Mouse (Mus musculus) neural tube, embryonic 12.5 days (tissue): ENCODE measurements around the gene Trub2. TPM values are rescaled to one million over a fixed set of nuclear protein-coding genes. Genes with fewer than 3 reads are reported as not detected.

ENCODE experiments used
- ATAC-seq: fragments of 200-750 bp; cut with Nextera tagmentation; 2 replicates; pipeline ENCODE4 v1.8.0; 2017; ENCODE audit warnings: low read depth, mild to moderate bottlenecking, moderate TSS enrichment, moderate library complexity; ENCODE audit not compliant: low FRiP score
- H3K27ac ChIP-seq: fragments of 300-500 bp; sonication (generic); 2 replicates; pipeline ENCODE4 v1.5.1; 2016
- H3K27me3 ChIP-seq: fragments of 300-500 bp; sonication (generic); replicated peaks from 2 replicates; pipeline ENCODE4 v1.6.1; 2016; ENCODE audit warnings: mild to moderate bottlenecking
- H3K36me3 ChIP-seq: fragments of 300-500 bp; sonication (generic); 2 replicates; pipeline ENCODE4 v1.6.1; 2016; ENCODE audit warnings: mild to moderate bottlenecking
- H3K4me1 ChIP-seq: fragments of 300-500 bp; sonication (generic); 2 replicates; pipeline ENCODE4 v1.6.1; 2016
- H3K4me2 ChIP-seq: fragments of 300-500 bp; sonication (generic); replicated peaks from 2 replicates; pipeline ENCODE4 v1.6.1; 2016; ENCODE audit warnings: mild to moderate bottlenecking
- H3K4me3 ChIP-seq: fragments of 300-500 bp; sonication (generic); 2 replicates; pipeline ENCODE4 v1.5.1; 2016
- H3K9ac ChIP-seq: fragments of 300-500 bp; sonication (generic); 2 replicates; pipeline ENCODE4 v1.6.1; 2016; ENCODE audit warnings: mild to moderate bottlenecking
- H3K9me3 ChIP-seq: fragments of 300-500 bp; sonication (generic); 2 replicates; pipeline ENCODE4 v1.6.1; 2016; ENCODE audit warnings: mild to moderate bottlenecking
- WGBS: fragments of 180-500 bp; shearing (Covaris S2); methylation state at CpG from one replicate; pipeline ENCODE4 v1.1.7; 2016; 5-methylcytosine and 5-hydroxymethylcytosine counted together
- polyA plus RNA-seq: library from polyadenylated mRNA; unstranded; fragments of >200 nt; fragmentation: Nextera tagmentation; extraction: Ambion mirVana; gene quantifications from 2 replicates; pipeline ENCODE4 v1.2.1, GENCODE M21; 2016

Trub2 gene
- 44.4 and 44.7 TPM in 2 replicates for polyA plus RNA-seq

DNA sequence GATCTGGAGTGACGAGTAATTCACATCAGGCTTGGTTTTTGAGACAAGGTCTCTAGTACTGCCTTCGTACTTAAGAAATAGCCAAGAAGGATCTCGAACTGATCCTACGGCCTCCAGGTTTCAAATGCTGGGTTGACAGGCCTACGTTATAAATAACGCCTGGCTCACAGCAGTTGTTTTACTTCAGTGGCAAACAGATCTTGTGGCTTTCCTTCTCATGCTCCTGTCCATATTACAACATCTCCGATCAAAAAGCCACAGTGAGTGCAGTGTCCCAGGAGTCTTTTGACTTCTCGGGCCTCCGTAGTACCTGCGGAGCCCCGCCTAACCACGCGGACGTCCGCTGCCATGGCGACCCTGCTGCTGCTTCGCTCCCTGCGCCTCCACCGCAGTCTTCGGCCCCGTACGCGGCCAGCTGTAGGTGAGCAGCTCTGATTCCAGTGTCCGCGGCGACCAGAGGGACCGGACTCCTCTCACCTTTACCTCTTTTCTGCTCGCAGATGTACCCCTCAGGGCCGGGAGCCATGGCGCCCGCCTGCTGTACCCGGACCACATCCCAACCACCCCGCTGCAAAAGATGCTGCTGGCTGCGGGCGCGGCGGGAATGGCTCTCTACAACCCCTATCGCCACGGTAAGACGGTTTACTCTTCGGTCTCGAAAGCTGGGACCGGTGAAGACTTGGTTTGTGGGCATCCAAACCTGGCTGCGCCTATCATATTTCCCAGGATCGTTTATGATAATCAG lies at the start of gene Trub2:
Trub2 (minus strand) TSS at position 566 of the 745 bp plus-strand sequence.
- no peak within 1 kb of the TSS for H3K27ac ChIP-seq
- peak; percentile 90 for ATAC-seq
- H3K4me3 ChIP-seq: peak within 1 kb of the TSS; percentile 60
- peak within 1 kb of the TSS; percentile 78 for H3K4me2 ChIP-seq
- H3K27me3 ChIP-seq: no peaks in the 10 kb centered on the region
- under 1% methylated on average over 45 of the region's 45 CpGs for WGBS
- H3K36me3 ChIP-seq: peaks cover 57% of the 10 kb centered on the region
- H3K9ac ChIP-seq: peak within 1 kb of the TSS; percentile 71
- H3K9me3 ChIP-seq: no peaks in the 10 kb centered on the region
- peaks cover 15% of the 10 kb centered on the region for H3K4me1 ChIP-seq

- H3K4me2 ChIP-seq: peak overlapping the region; percentile 31; the same call in 1 of the 2 replicates
- H3K9ac ChIP-seq: 0 out of 2 replicates have a peak overlapping the region, but pooled peaks have one; percentile 13
- H3K27me3 ChIP-seq: no peaks in the 10 kb centered on the region
- peak; percentile 46 for ATAC-seq
- H3K4me1 ChIP-seq: peaks cover 40% of the 10 kb centered on the region
- 15% methylated on average over 2 of the region's 2 CpGs for WGBS
- no peak overlapping the region for H3K4me3 ChIP-seq
- H3K36me3 ChIP-seq: peaks cover 10% of the 10 kb centered on the region
- H3K27ac ChIP-seq: peak overlapping the region; percentile 75
- no peaks in the 10 kb centered on the region for H3K9me3 ChIP-seq
Measured at GRCm38 (mm10) chr2:29835391-29835899, 47.1 kb upstream of the Trub2 start.

DNA sequence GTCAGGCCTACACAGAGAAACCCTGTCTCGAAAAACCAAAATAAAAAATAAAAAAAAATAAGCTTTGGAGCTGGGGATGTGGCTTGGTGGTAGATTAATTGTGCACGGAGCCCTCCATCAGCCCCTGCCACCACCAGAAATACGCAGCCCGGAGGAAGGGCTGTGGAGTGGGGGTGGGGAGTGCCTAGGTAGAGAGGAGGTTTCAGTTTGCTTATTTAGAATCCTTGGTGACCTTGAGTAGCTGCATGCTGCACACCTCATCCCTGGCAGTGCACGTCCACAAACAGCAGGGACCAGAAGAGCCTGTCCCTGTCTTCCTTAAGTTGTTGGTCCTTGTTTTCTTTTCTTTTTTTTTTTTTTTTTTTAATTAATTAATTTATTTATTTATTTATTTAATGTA lies 45.5 kb upstream of the Trub2 start:
- H3K9me3 ChIP-seq: no peaks in the 10 kb centered on the region
- no peak overlapping the region for H3K4me3 ChIP-seq
- H3K27me3 ChIP-seq: no peaks in the 10 kb centered on the region
- H3K9ac ChIP-seq: no peak overlapping the region
- no peak for ATAC-seq
- no peak overlapping the region for H3K27ac ChIP-seq
- 99% methylated on average over 5 of the region's 5 CpGs for WGBS
- H3K4me1 ChIP-seq: peaks cover 24% of the 10 kb centered on the region
- H3K4me2 ChIP-seq: no peak overlapping the region
- peaks cover 10% of the 10 kb centered on the region for H3K36me3 ChIP-seq

GRCm38 (mm10) chr2:29831106-29831505 lies 42.8 kb upstream of the Trub2 start:
- no peak overlapping the region for H3K9ac ChIP-seq
- H3K4me1 ChIP-seq: peaks cover 29% of the 10 kb centered on the region
- H3K27ac ChIP-seq: no peak overlapping the region
- WGBS: 82% methylated on average over 4 of the region's 4 CpGs
- no peaks in the 10 kb centered on the region for H3K9me3 ChIP-seq
- H3K4me3 ChIP-seq: no peak overlapping the region
- H3K36me3 ChIP-seq: peaks cover 10% of the 10 kb centered on the region
- no peaks in the 10 kb centered on the region for H3K27me3 ChIP-seq
- no peak overlapping the region for H3K4me2 ChIP-seq
- no peak for ATAC-seq

GRCm38 (mm10) chr2:29827709-29828024 lies 39.4 kb upstream of the Trub2 start:
- Histone ChIP-seq H3K4me3 (peak overlapping the region; percentile 92), H3K36me3 (peaks cover 1% of the 10 kb centered on the region; the same call in 1 of the 2 replicates), H3K4me2 (peak overlapping the region; percentile 79), H3K9ac (peak overlapping the region; percentile 79), H3K9me3 (no peaks in the 10 kb centered on the region), H3K27me3 (no peaks in the 10 kb centered on the region), H3K4me1 (peaks cover 17% of the 10 kb centered on the region), H3K27ac (no peak overlapping the region)
- 5% methylated on average over 12 of the region's 12 CpGs for WGBS
- ATAC-seq: no peak

DNA sequence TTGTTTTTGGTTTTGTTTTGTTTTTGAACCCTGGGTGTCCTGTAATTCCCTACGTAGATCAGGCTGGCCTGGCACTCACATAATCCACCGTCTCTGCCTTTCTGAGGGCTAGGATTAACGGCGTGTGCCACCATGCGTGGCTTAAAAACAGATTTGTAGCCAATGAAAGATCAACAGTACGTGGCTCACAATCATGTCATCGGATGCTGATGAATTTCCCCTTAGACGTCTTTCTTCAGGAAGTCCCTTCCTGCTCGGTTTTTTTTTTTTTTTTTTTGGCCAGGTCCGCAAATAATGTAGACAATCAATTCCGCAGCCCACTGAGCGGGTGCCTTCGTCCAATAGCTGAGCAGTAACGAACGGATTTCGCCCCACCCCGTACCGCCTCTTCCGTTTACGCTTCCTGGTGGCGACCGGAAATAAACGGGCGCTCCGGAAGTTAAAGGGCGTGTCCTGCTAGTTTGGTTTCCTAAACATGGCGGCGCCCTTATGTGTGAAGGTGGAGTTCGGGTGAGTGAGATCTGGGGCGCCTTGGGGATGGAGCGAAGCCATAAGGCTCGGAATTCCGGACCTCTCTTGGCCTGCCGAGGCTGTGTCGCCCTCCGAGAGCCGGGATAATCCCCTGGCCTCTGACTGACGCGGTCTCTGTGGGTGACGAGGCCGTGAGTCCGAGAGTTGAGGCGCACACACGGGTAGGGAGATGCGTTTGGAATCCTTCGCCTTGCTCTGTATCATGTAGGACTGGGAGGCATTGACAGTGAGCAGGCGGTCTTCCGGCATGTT lies 38.8 kb upstream of the Trub2 start:
- peaks cover 17% of the 10 kb centered on the region for H3K4me1 ChIP-seq
- H3K27me3 ChIP-seq: no peaks in the 10 kb centered on the region
- under 1% methylated on average over 48 of the region's 48 CpGs for WGBS
- H3K9me3 ChIP-seq: no peaks in the 10 kb centered on the region
- H3K4me2 ChIP-seq: peak overlapping the region; percentile 79
- H3K9ac ChIP-seq: peak overlapping the region; percentile 79
- H3K4me3 ChIP-seq: peak overlapping the region; percentile 92
- H3K27ac ChIP-seq: peak overlapping the region; percentile 92
- ATAC-seq: peak; percentile 92
- no peaks in the 10 kb centered on the region for H3K36me3 ChIP-seq

GRCm38 (mm10) chr2:29826318-29826925 lies 38.1 kb upstream of the Trub2 start:
- WGBS: 8% methylated on average over 11 of the region's 11 CpGs
- Histone ChIP-seq H3K9me3 (no peaks in the 10 kb centered on the region), H3K4me1 (peaks cover 17% of the 10 kb centered on the region), H3K27me3 (no peaks in the 10 kb centered on the region), H3K4me3 (peak overlapping the region; percentile 92), H3K36me3 (no peaks in the 10 kb centered on the region), H3K4me2 (peak overlapping the region; percentile 70), H3K27ac (peak overlapping the region; percentile 92), H3K9ac (peak overlapping the region; percentile 78)
- ATAC-seq: peak; percentile 42; the same call in 1 of the 2 replicates

- Histone ChIP-seq H3K4me1 (peaks cover 26% of the 10 kb centered on the region), H3K36me3 (peaks cover 11% of the 10 kb centered on the region), H3K9me3 (no peaks in the 10 kb centered on the region), H3K4me2 (peak within 1 kb of the TSS; percentile 58), H3K27ac (peak within 1 kb of the TSS; percentile 84), H3K4me3 (peak within 1 kb of the TSS; percentile 34), H3K27me3 (no peaks in the 10 kb centered on the region), H3K9ac (peak within 1 kb of the TSS; percentile 62)
- peak; percentile 75 for ATAC-seq
- WGBS: 1% methylated on average over 35 of the region's 35 CpGs
Measured at GRCm38 (mm10) chr2:29820025-29820817, 31.9 kb upstream of the Trub2 start, which contains the start of gene Urm1. Urm1 (plus strand) TSS chr2:29820075.

DNA sequence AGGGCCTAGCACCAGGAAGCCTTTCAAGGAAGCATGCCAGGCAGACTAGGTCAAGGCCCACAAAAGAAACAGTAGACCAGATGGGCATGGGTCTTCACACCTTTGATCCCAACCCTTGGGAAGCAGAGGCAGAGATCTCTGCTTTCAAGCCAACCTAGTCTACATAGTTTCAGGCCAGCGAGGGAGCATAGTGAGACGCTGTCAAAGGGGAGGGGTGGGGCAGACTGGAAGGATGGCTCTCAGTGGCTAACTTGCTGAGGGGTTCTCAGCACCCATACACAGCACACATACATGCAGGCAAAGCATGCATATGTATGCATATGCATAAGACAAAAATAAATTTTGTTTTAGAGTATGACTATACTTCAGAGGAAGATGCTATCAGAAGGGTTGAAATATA lies 31.1 kb upstream of the Trub2 start:
- WGBS: 2% methylated on average over 2 of the region's 2 CpGs
- H3K36me3 ChIP-seq: peaks cover 20% of the 10 kb centered on the region
- peak overlapping the region; percentile 84; the same call in 1 of the 2 replicates for H3K27ac ChIP-seq
- peaks cover 26% of the 10 kb centered on the region for H3K4me1 ChIP-seq
- H3K9ac ChIP-seq: no peak overlapping the region
- H3K27me3 ChIP-seq: no peaks in the 10 kb centered on the region
- no peaks in the 10 kb centered on the region for H3K9me3 ChIP-seq
- H3K4me2 ChIP-seq: peak overlapping the region; percentile 58
- no peak overlapping the region for H3K4me3 ChIP-seq
- no peak for ATAC-seq

DNA sequence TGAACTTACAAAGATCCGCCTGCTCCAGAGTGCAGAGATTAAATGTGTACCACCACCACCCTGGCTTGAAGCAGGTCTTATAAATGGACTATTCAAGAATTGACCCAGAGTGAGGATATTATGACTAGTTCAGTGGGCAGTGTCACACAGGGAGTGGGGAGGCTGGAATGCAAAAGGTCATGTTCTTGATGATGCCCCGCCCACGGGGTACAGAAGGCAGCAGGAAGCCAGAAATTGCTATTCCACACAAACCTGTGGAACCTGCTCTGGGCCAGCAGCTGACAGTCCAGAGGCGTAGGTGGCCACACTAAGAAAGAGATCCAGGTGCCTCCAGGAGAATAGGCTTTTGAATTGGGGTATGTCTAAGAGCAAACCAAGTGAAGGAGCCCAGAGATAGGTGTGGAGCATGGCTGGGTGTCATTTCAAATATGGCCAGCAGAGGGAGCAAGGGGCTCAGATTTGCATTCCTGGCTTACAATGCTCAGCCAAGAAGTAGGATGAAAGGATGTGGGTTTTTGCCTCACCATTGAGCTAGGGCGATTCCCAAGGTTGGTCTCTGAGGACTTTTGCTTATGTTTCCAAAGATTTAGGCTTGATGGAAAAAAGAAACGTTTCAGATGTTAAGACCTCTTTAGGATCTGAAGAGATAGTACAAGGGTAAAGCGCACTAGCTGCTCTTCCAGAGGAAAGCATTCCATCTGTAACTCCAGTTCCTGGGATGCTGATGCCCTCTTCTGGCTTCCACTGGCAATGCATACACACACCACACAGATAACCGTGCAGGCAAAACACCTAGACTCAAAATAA lies 29.3 kb upstream of the Trub2 start:
- ATAC-seq: peak; percentile 46
- H3K4me3 ChIP-seq: no peak overlapping the region
- H3K9ac ChIP-seq: no peak overlapping the region
- H3K27me3 ChIP-seq: no peaks in the 10 kb centered on the region
- H3K4me2 ChIP-seq: peak overlapping the region; percentile 29; the same call in 1 of the 2 replicates
- no peak overlapping the region for H3K27ac ChIP-seq
- no peaks in the 10 kb centered on the region for H3K9me3 ChIP-seq
- peaks cover 26% of the 10 kb centered on the region for H3K4me1 ChIP-seq
- 36% methylated on average over 8 of the region's 8 CpGs for WGBS
- H3K36me3 ChIP-seq: peaks cover 37% of the 10 kb centered on the region
